Mouse (Mus musculus) midbrain, postnatal 0 days (tissue): Measurements from ENCODE around the gene Gm42417. TPM values are rescaled to one million over a fixed set of nuclear protein-coding genes. Genes with fewer than 3 reads are reported as not detected.

Experiments
- ATAC-seq: fragments of 200-750 bp; cut with Nextera tagmentation; 2 replicates; pipeline ENCODE4 v1.8.0; 2017; ENCODE audit warnings: moderate number of reproducible peaks, mild to moderate bottlenecking, moderate TSS enrichment, moderate library complexity; ENCODE audit not compliant: low FRiP score
- DNase-seq: peaks from one replicate; pipeline ENCODE4 v3.0.0-alpha.2; 2015; ENCODE audit warnings: low spot score
- H3K27ac ChIP-seq: fragments of 300-500 bp; sonication (generic); 2 replicates; pipeline ENCODE4 v1.5.1; 2014; ENCODE audit warnings: low read depth, mild to moderate bottlenecking, low read length, mixed read lengths
- H3K27me3 ChIP-seq: fragments of 300-500 bp; sonication (generic); 2 replicates; pipeline ENCODE4 v1.6.1; 2014; ENCODE audit warnings: low read length, control low read depth, mixed read lengths; ENCODE audit not compliant: insufficient read depth
- H3K36me3 ChIP-seq: fragments of 300-500 bp; sonication (generic); 2 replicates; pipeline ENCODE4 v1.6.1; 2014; ENCODE audit warnings: low read length, control low read depth, mixed read lengths; ENCODE audit not compliant: insufficient read depth
- H3K4me1 ChIP-seq: fragments of 300-500 bp; sonication (generic); 2 replicates; pipeline ENCODE4 v1.6.1; 2014; ENCODE audit warnings: mild to moderate bottlenecking, control low read depth, antibody characterized with exemption, low read length, mixed read lengths; ENCODE audit not compliant: insufficient read depth
- H3K4me2 ChIP-seq: fragments of 300-500 bp; sonication (generic); 2 replicates; pipeline ENCODE4 v1.6.1; 2014; ENCODE audit warnings: low read depth, mild to moderate bottlenecking, low read length, mixed read lengths; ENCODE audit not compliant: poor library complexity, severe bottlenecking
- H3K4me3 ChIP-seq: fragments of 300-500 bp; sonication (generic); 2 replicates; pipeline ENCODE4 v1.5.1; 2014; ENCODE audit warnings: low read depth, mild to moderate bottlenecking, low read length, moderate library complexity
- H3K9ac ChIP-seq: fragments of 300-500 bp; sonication (generic); replicated peaks from 2 replicates; pipeline ENCODE4 v1.6.1; 2014; ENCODE audit warnings: mild to moderate bottlenecking, low read length, moderate library complexity, mixed read lengths; ENCODE audit not compliant: poor library complexity, severe bottlenecking
- H3K9me3 ChIP-seq: fragments of 300-500 bp; sonication (generic); 2 replicates; pipeline ENCODE4 v1.6.1; 2016; ENCODE audit warnings: low read length, control low read depth
- CTCF ChIP-seq: IDR thresholded peaks from 2 replicates; pipeline ENCODE4 v1.5.1; 2016; ENCODE audit warnings: antibody characterized with exemption, mild to moderate bottlenecking
- WGBS: fragments of 180-500 bp; shearing (Covaris S2); extraction: QIAGEN DNeasy Blood & Tissue Kit; methylation state at CpG from one replicate; pipeline ENCODE4 v1.1.7; 2014; 5-methylcytosine and 5-hydroxymethylcytosine counted together
- microRNA-seq: library from miRNA; unstranded; fragments of <30 nt; microRNA quantifications from one replicate; pipeline ENCODE4, GENCODE M21; 2016; ENCODE audit warnings: borderline number of aligned reads
- polyA plus RNA-seq: library from polyadenylated mRNA; unstranded; fragments of >200 nt; fragmentation: Nextera tagmentation; extraction: Ambion mirVana; gene quantifications from 2 replicates; pipeline ENCODE4 v1.2.1, GENCODE M21; 2015
- total RNA-seq: library from RNA; depleted of rRNA; stranded (reverse); fragments of >200 nt; gene quantifications from 2 replicates; pipeline ENCODE4 v1.2.3, GENCODE M21; 2014; rRNA removed

The Gm42417 gene
- total and polyA plus RNA-seq, 2 experiments from 2014 or later, result 0.42 TPM; not detected in 1

DNA sequence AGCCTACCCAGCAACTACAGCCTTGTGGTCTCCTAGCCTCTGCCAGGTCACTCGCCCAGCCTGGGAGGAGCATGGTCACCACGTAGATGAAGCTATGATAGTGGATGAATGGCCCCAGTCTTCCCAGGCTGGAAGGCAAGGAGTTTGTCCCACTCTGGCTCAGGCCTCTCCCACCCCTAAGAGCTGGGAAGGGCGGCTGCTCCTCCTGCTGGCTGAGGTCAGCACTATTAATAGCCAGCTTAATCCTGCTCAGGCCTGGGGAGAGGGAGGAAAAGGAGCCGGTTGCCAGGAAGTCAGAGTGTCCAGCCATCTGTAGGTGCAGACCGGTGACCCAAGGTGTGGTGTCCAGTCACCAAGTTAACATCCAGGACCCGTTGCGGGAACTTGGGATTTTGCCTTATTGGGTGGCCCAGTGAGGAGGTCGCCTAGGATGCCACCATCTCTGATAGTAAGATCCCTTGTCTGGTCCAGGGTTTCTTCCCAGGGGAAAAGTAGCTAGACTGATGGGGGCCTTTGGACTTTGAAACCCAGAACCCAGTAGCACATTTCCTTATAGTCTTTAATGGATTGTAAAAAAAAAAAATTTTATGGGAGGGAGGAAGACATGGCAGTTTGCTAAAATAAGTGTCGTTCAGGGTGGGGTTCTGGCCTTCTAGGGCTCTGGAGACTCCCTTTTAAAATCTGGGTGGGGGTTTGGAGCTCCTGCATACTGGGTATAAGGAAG, 46.7 kb downstream of the Gm42417 start:
- H3K9ac ChIP-seq, result no peak overlapping the region
- no peak overlapping the region for H3K27ac ChIP-seq
- DNase-seq (peak; percentile 59), ATAC-seq (peak; percentile 58; the same call in 1 of the 2 replicates)
- H3K4me3 ChIP-seq, result no peak overlapping the region
- no peaks in the 10 kb centered on the region for H3K27me3 ChIP-seq
- WGBS, result 46% methylated on average over 9 of the region's 9 CpGs
- peak; percentile 67 for TF ChIP-seq CTCF
- no peaks in the 10 kb centered on the region for H3K4me1 ChIP-seq
- no peak overlapping the region for H3K4me2 ChIP-seq
- no peaks in the 10 kb centered on the region for H3K36me3 ChIP-seq
- no peaks in the 10 kb centered on the region for H3K9me3 ChIP-seq

- Histone ChIP-seq H3K9me3 (no peaks in the 10 kb centered on the region), H3K4me2 (no peak overlapping the region), H3K36me3 (no peaks in the 10 kb centered on the region), H3K27ac (no peak overlapping the region), H3K4me3 (no peak overlapping the region), H3K4me1 (no peaks in the 10 kb centered on the region), H3K9ac (no peak overlapping the region), H3K27me3 (no peaks in the 10 kb centered on the region)
- WGBS, result 64% methylated on average over 6 of the region's 6 CpGs
- DNase-seq, result no peak
- no peak for ATAC-seq
- TF ChIP-seq CTCF, result no peak
Measured at GRCm38 (mm10) chr1:36489661-36490060, 49.6 kb downstream of the Gm42417 start.

DNA sequence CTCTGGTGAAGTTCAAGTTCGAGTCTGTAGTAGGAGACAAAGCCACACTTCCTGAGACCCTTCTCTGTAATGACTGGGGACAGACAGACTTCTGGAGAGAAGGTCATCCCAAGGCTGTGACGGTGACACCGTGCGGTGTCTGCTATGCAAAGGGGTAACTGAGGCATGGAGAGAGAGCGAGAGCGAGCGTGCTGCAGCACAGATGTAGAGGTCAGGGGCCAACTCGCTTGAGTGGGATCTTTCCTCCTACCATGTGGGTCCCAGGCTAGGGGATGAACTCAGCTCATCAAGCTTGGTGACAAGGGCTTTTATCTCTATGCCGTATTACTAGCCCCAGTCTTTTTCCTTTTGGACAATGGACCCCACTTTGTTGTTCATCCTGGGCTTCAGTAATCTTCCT, 52.1 kb downstream of the Gm42417 start:
- 56% methylated on average over 9 of the region's 9 CpGs for WGBS
- H3K4me1 ChIP-seq, result no peaks in the 10 kb centered on the region
- TF ChIP-seq CTCF, result no peak
- DNase-seq, result no peak
- no peak overlapping the region for H3K4me3 ChIP-seq
- H3K27ac ChIP-seq, result no peak overlapping the region
- H3K36me3 ChIP-seq, result no peaks in the 10 kb centered on the region
- no peak overlapping the region for H3K9ac ChIP-seq
- H3K4me2 ChIP-seq, result no peak overlapping the region
- no peak for ATAC-seq
- H3K9me3 ChIP-seq, result no peaks in the 10 kb centered on the region
- no peaks in the 10 kb centered on the region for H3K27me3 ChIP-seq

GRCm38 (mm10) chr1:36485080-36485479, 54.1 kb downstream of the Gm42417 start:
- H3K4me3 ChIP-seq, result no peak overlapping the region
- no peak for TF ChIP-seq CTCF
- WGBS, result 82% methylated on average over 7 of the region's 7 CpGs
- H3K4me1 ChIP-seq, result no peaks in the 10 kb centered on the region
- no peaks in the 10 kb centered on the region for H3K27me3 ChIP-seq
- no peak overlapping the region for H3K4me2 ChIP-seq
- DNase-seq, result no peak
- H3K27ac ChIP-seq, result no peak overlapping the region
- no peaks in the 10 kb centered on the region for H3K36me3 ChIP-seq
- H3K9me3 ChIP-seq, result no peaks in the 10 kb centered on the region
- ATAC-seq, result no peak
- no peak overlapping the region for H3K9ac ChIP-seq

GRCm38 (mm10) chr1:36483825-36484224, 55.4 kb downstream of the Gm42417 start:
- H3K4me1 ChIP-seq, result no peaks in the 10 kb centered on the region
- no peak overlapping the region for H3K4me2 ChIP-seq
- ATAC-seq (no peak), DNase-seq (no peak)
- H3K4me3 ChIP-seq, result no peak overlapping the region
- H3K36me3 ChIP-seq, result no peaks in the 10 kb centered on the region
- 74% methylated on average over 4 of the region's 4 CpGs for WGBS
- no peak overlapping the region for H3K27ac ChIP-seq
- TF ChIP-seq CTCF, result no peak
- H3K9me3 ChIP-seq, result no peaks in the 10 kb centered on the region
- no peaks in the 10 kb centered on the region for H3K27me3 ChIP-seq
- H3K9ac ChIP-seq, result no peak overlapping the region

Small RNA genes within 50 kb of the gene (microRNA-seq; reads per million reads assigned to microRNA genes)
- not detected for gene Gm47280

Other genes starting within 250 kb of the Gm42417 start
- 3.9 and 5.4 TPM in 2 replicates for gene Arid5a, start 231.7 kb downstream of the Gm42417 start, total RNA-seq
- 3.1 and 3.4 TPM in 2 replicates for gene Arid5a, start 231.7 kb downstream of the Gm42417 start, polyA plus RNA-seq
- gene Kansl3, start 170.2 kb downstream of the Gm42417 start, total RNA-seq, result 62.3 and 67.5 TPM in 2 replicates
- 31.4 and 35.6 TPM in 2 replicates for gene Kansl3, start 170.2 kb downstream of the Gm42417 start, polyA plus RNA-seq
- gene Fer1l5, start 167.1 kb downstream of the Gm42417 start, total RNA-seq, result not detected in 2 replicates
- gene Fer1l5, start 167.1 kb downstream of the Gm42417 start, polyA plus RNA-seq, result 1.0 and 1.3 TPM in 2 replicates
- gene Lman2l, start 94.2 kb downstream of the Gm42417 start, total RNA-seq, result 25.9 and 26.4 TPM in 2 replicates
- gene Lman2l, start 94.2 kb downstream of the Gm42417 start, polyA plus RNA-seq, result 40.0 and 40.7 TPM in 2 replicates
- 15.6 and 16.8 TPM in 2 replicates for gene Cnnm4, start 67.8 kb downstream of the Gm42417 start, total RNA-seq
- 10.6 and 11.0 TPM in 2 replicates for gene Cnnm4, start 67.8 kb downstream of the Gm42417 start, polyA plus RNA-seq
- gene Cnnm3, start 27.6 kb downstream of the Gm42417 start, total RNA-seq, result 32.9 and 40.8 TPM in 2 replicates
- gene Cnnm3, start 27.6 kb downstream of the Gm42417 start, polyA plus RNA-seq, result 4.3 and 5.2 TPM in 2 replicates
- 9.8 and 11.6 TPM in 2 replicates for gene Ankrd23, start 2.5 kb downstream of the Gm42417 start, total RNA-seq
- gene Ankrd23, start 2.5 kb downstream of the Gm42417 start, polyA plus RNA-seq, result 12.8 and 14.8 TPM in 2 replicates
- 27.9 and 30.4 TPM in 2 replicates for gene Ankrd39, start 8.0 kb upstream of the Gm42417 start, total RNA-seq
- 34.3 and 40.9 TPM in 2 replicates for gene Ankrd39, start 8.0 kb upstream of the Gm42417 start, polyA plus RNA-seq
- gene Sema4c, start 18.9 kb upstream of the Gm42417 start, total RNA-seq, result 30.0 and 32.7 TPM in 2 replicates
- gene Sema4c, start 18.9 kb upstream of the Gm42417 start, polyA plus RNA-seq, result 14.7 and 18.0 TPM in 2 replicates
- not detected in 2 replicates for gene Fam178b, start 143.8 kb upstream of the Gm42417 start, total RNA-seq
- gene Fam178b, start 143.8 kb upstream of the Gm42417 start, polyA plus RNA-seq, result 0.20 and 0.32 TPM in 2 replicates
- gene Cox5b, start 152.0 kb upstream of the Gm42417 start, total RNA-seq, result 346 and 362 TPM in 2 replicates
- gene Cox5b, start 152.0 kb upstream of the Gm42417 start, polyA plus RNA-seq, result 835 and 901 TPM in 2 replicates
- not detected in 2 replicates for gene 4933424G06Rik, start 170.7 kb upstream of the Gm42417 start, total RNA-seq
- 0.81 and 2.1 TPM in 2 replicates for gene 4933424G06Rik, start 170.7 kb upstream of the Gm42417 start, polyA plus RNA-seq
- gene Actr1b, start 175.0 kb upstream of the Gm42417 start, total RNA-seq, result 139 TPM in 2 replicates
- 113 and 120 TPM in 2 replicates for gene Actr1b, start 175.0 kb upstream of the Gm42417 start, polyA plus RNA-seq
- gene Zap70, start 222.4 kb upstream of the Gm42417 start, total RNA-seq, result 2.2 and 3.3 TPM in 2 replicates
- gene Zap70, start 222.4 kb upstream of the Gm42417 start, polyA plus RNA-seq, result 2.4 and 2.6 TPM in 2 replicates